Mouse (Mus musculus): ENCODE data around the gene Uba3. TPM values are rescaled to one million over a fixed set of nuclear protein-coding genes. Genes with fewer than 3 reads are reported as not detected.
A peak's percentile ranks its signal among the peaks of the same experiment; 100 is the strongest.

Gene Uba3
- polyA plus RNA-seq, 1 experiment from 2014 or later = 57.8 TPM

DNA sequence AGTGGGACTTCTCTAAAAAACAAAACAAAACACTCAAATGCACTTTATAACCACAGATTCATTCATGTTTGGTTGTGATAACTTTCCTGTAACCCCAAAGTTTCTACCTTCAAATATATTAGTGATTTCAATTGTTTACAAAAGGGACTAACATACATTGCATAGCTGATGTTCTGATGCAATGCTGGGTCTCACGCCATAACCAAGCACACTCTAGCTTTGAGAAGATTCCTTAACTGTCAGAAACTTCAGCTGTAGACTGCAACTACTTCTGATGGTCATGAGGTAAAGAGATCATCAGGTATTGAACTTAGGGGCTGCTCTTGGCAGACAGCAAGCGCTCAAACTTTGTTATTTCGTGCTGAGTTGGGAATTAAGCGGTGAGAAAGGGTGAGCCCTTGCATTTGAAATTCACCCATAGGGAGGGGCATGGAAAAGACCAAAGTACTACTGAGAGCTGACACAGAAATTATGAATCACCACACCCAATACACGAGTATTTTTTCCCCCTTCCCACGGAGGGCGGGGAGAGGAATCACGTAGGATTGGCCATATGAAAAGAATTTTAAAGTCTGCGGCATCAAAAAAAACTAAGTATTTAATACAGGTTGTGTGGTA is 1.1 kb downstream of the Uba3 start:
- 38% methylated on average over 9 of the region's 9 CpGs for WGBS (ENCODE audit: missing documents)
- Histone ChIP-seq H3K4me3 (ENCODE audit: inconsistent target) (peak overlapping the region; percentile 46), H3K36me3 (ENCODE audit: inconsistent target) (0 out of 2 replicates have a peak, but pooled peaks cover 9% of the 10 kb centered on the region), H3K27ac (peak overlapping the region; percentile 33), H3K79me2 (ENCODE audit: inconsistent target) (peaks cover 57% of the 10 kb centered on the region)

DNA sequence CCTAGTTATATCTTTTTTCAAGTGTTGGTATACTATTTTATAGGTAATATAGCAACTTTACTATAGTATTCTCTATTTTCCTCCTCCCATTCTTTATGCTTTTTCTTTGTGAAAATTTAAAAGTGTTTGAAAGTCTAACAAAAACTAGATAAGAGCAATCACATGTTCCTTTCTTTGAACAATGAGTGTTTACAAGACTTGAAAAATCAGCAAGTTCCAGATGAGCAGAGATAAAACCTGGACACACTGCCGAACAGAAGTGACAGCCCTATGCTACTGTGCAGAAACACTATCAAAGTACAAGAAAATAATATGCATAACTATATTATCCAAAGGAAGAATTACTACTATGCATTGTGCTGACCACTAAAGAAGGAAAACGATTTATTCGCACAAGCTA is 3.0 kb downstream of the Uba3 start:
- Histone ChIP-seq H3K27ac (no peak overlapping the region), H3K36me3 (ENCODE audit: inconsistent target) (peaks cover 15% of the 10 kb centered on the region), H3K79me2 (ENCODE audit: inconsistent target) (peaks cover 57% of the 10 kb centered on the region), H3K4me3 (ENCODE audit: inconsistent target) (no peak overlapping the region)
- 96% methylated on average over 3 of the region's 3 CpGs for WGBS (ENCODE audit: missing documents)

DNA sequence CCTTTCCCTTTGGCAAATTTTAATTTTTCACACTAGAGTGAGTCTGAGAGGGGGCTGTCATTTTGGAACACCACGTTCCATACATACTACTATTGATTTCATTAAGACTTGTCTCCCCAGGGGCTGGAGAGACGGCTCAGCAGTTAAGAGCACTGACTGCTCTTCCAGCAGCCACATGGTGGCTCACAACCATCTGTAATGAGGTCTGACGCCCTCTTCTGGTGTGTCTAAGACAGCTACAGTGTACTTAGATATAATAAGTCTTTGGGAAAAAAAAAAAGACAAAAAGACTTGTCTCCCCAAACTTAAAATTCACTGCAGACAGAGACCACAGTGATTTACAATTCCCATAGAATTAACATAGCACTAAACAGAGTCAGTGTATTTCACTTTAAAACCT is 5.0 kb downstream of the Uba3 start:
- H3K4me3 ChIP-seq (ENCODE audit: inconsistent target) = no peak overlapping the region
- peaks cover 57% of the 10 kb centered on the region for H3K79me2 ChIP-seq (ENCODE audit: inconsistent target)
- H3K36me3 ChIP-seq (ENCODE audit: inconsistent target) = peaks cover 35% of the 10 kb centered on the region
- no peak overlapping the region for H3K27ac ChIP-seq
- 83% methylated on average over 3 of the region's 3 CpGs for WGBS (ENCODE audit: missing documents)

DNA sequence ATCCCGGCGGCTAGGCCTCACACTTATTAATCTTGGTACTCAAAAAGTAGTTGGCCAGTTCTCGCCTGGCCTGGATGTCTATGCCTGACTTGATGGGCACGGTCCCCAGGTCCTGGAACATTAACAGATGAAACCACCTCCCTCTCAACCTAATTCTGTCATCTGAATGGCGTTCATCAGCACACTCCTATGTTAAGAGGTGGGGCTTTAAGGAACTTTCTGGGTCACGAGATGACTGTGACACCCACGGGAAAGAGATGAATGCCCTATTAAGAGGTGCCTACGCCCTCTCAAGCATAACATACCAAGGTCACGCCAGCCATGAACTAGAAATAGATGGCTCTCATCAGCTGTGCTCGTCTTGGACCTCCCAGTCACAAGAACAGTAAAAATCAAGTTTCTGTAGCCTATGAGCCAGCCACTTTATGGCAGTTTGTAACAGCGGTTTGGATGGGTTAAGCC is 26.0 kb downstream of the Uba3 start:
- Histone ChIP-seq H3K27ac (peak overlapping the region; percentile 83), H3K36me3 (ENCODE audit: inconsistent target) (no peaks in the 10 kb centered on the region), H3K79me2 (ENCODE audit: inconsistent target) (peaks cover 42% of the 10 kb centered on the region), H3K4me3 (ENCODE audit: inconsistent target) (peak overlapping the region; percentile 46)
- 31% methylated on average over 11 of the region's 11 CpGs for whole genome bisulfite sequencing (ENCODE audit: missing documents)

DNA sequence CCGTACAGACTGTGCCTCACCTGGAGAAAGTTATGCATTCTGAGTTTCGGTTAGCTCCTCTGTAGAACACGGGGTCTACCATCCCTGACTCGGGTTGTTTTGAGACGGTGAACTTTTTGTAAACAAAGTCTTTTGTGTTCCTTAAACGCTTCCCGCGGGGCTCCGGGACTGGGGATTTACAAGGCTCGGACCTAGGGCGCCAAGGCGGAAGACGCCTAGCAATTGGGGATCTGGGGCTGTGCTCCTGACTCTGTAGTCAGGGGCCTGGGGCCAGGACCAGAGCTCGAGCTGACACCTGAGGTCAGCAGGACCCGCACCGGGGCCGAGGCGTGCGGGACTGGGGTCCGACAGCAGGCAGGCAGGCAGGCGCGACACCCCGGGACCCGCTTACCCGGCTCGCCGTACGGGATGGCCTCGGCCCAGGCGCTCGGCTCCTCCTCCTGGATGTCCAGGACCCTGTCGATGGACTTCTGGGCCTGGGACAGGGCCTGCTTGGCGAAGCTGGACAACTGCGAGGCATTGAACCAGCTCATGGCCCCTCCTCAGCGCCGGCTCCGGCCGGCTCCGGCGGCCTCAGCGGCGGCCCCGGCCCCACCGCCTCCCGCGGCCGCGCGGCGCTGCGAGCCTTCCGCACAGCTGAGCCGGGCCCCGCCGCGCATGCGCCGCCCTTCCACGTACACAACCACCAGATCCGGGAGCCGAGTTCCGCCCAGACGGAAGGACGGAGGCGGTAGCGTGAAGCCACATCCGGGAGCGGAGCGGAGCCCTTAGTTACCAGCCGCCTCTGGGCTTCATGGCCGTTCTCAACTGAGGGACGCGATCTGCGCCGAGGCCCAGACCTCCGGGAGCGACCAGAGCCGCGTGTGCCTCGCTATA is 26.7 kb downstream of the Uba3 start, which contains the start of gene Tmf1:
Tmf1 (minus strand) TSS at position 632 of the 876 bp plus-strand sequence.
- Histone ChIP-seq H3K4me3 (ENCODE audit: inconsistent target) (peak within 1 kb of the TSS; percentile 88), H3K27ac (peak within 1 kb of the TSS; percentile 83), H3K79me2 (ENCODE audit: inconsistent target) (peaks cover 49% of the 10 kb centered on the region), H3K36me3 (ENCODE audit: inconsistent target) (peaks cover 1% of the 10 kb centered on the region)
- under 1% methylated on average over 70 of the region's 80 CpGs for WGBS (ENCODE audit: missing documents)

DNA sequence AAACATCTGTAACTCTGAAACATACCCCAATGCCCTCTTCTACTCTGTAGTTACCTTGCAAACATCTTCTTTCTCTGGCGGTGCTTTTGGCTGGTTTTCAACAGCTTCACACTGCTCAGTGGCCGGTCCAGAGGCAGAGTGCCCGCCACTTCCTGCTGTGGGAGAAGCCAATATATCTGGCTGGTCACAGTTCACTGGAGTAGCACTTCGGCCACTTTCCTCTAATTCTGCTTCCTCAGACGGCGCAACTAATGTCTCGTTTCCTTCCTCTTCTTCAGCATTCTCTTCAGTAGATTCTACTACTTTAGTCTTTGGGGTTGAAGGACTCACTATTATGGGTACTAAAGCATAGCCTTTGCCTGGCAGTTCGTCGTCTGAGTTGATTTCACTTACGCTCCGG is 29.7 kb downstream of the Uba3 start:
- H3K27ac ChIP-seq = peak overlapping the region; percentile 14; the same call in 1 of the 2 replicates
- H3K4me3 ChIP-seq (ENCODE audit: inconsistent target) = no peak overlapping the region
- peaks cover 23% of the 10 kb centered on the region for H3K36me3 ChIP-seq (ENCODE audit: inconsistent target)
- 30% methylated on average over 10 of the region's 11 CpGs for WGBS (ENCODE audit: missing documents)
- peaks cover 79% of the 10 kb centered on the region for H3K79me2 ChIP-seq (ENCODE audit: inconsistent target)

DNA sequence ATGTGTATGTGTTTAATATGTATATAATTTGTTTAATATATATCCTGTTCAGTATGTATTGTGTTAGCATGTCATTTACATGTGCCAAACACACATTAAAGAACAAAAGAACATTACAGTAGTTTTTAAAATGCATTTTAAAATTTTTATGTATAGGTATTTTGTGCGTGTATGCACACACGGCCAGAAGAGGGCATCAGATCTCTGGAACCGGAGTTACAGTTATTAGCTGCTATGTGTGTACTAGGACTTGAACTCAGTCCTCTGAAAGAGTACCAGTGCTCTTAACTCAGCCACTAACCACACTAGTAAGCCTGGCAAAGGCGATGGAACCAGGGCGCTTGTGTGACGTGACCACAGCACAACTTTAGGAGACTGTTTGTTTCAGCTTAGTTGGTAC is 55.3 kb downstream of the Uba3 start:
- whole genome bisulfite sequencing (ENCODE audit: missing documents) = 90% methylated on average over 6 of the region's 6 CpGs
- Histone ChIP-seq H3K79me2 (ENCODE audit: inconsistent target) (no peaks in the 10 kb centered on the region), H3K4me3 (ENCODE audit: inconsistent target) (no peak overlapping the region), H3K36me3 (ENCODE audit: inconsistent target) (peaks cover 17% of the 10 kb centered on the region), H3K27ac (peak overlapping the region; percentile 65)

DNA sequence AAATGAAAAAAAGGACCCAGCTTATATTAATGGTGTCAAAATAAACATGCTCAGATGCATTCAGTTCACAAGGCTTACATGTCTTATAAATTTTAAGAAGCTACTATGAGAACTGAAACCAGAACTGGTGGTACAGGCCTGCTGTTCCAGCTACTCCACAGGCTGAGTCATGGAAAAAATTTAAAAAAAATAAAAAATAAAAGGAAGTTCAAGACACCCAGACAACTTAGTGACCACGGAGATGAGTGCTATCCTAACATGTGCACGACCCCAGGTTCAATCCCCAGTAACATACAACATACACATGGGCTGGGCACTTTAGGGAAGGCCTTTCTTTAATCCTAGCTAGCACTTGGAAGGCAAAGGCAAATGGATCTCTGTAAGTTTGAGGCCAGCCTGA is 55.7 kb downstream of the Uba3 start:
- peaks cover 17% of the 10 kb centered on the region for H3K36me3 ChIP-seq (ENCODE audit: inconsistent target)
- WGBS (ENCODE audit: missing documents) = 9% methylated on average over 2 of the region's 2 CpGs
- H3K79me2 ChIP-seq (ENCODE audit: inconsistent target) = no peaks in the 10 kb centered on the region
- H3K4me3 ChIP-seq (ENCODE audit: inconsistent target) = no peak overlapping the region
- peak overlapping the region; percentile 65 for H3K27ac ChIP-seq

DNA sequence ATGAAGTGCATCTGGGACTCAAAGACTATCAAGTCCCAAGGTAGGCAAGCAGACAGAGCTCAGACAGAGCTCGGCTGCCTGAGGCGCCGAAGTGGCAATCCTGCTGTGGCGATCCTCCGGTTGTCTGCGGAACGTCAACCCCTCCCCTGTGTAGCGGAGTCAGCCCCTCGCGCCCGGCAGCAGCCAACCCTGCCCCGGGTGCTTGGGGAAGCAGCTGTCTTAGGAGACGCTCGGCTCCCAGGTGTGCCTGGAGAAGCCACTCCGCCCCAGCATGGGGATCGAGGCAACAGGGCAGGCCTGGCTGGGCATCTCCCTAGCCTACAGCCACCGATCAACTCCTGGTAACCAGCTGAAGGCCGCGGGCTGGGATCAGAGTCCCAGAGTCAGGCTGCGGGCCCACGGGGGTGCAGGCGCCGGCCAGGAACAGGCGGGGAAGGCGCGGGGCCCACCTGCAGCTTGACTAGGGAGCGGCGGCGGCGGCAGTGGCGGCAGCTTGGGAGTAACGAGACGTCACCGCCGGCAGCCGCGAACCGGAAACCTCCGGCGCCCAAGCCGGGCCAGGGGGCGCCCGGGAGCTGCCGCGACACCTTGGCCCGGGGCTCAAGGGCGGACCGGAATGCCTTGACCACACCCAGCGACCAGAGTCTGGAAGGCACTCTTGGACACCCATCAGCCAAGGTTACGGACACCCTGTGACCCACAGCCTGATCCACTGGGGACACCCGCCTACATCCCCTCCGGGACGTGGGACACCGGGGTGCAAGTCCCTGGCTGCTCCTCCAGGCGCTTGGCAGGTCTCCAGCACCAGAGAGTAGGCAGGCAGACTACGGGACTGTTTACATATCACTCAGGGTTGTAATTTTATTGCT is 56.8 kb downstream of the Uba3 start, which contains the start of gene Eogt:
Eogt (minus strand) TSS at position 800 of the 869 bp plus-strand sequence.
- 2% methylated on average over 48 of the region's 56 CpGs for WGBS (ENCODE audit: missing documents)
- H3K27ac ChIP-seq = peak within 1 kb of the TSS; percentile 65
- H3K79me2 ChIP-seq (ENCODE audit: inconsistent target) = no peaks in the 10 kb centered on the region
- H3K36me3 ChIP-seq (ENCODE audit: inconsistent target) = peaks cover 10% of the 10 kb centered on the region
- H3K4me3 ChIP-seq (ENCODE audit: inconsistent target) = peak within 1 kb of the TSS; percentile 40

DNA sequence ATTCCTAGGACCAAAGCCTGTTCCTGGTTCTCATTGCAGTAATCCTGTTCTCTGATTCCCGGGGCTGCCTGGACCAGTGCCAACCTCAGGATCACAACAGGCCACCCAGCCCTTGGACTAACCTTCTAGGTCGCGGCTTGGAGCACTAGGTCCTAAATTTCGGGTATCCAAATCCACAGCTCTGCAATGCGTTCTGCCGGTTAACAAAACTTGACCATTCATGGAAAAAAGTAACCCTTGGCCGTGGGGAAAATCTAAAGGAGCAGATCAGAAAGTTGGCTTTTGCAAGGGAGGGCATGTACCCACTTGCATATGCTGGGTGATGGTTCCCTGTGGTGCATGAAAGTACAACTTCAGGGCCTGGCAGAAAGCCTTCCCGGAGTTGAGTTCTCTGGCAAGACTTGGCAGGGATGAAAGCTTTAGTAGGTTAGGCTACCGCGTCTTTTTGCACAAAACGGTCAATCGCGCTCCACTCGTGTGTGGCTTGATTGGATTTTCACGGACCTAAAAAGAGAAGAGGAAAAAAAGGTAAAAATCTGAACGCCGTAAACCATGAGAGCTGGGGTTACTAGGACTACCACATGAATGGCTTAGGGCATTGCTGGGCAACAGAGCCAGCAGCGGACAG is 57.6 kb downstream of the Uba3 start:
- H3K27ac ChIP-seq = no peak overlapping the region
- WGBS (ENCODE audit: missing documents) = 44% methylated on average over 18 of the region's 18 CpGs

DNA sequence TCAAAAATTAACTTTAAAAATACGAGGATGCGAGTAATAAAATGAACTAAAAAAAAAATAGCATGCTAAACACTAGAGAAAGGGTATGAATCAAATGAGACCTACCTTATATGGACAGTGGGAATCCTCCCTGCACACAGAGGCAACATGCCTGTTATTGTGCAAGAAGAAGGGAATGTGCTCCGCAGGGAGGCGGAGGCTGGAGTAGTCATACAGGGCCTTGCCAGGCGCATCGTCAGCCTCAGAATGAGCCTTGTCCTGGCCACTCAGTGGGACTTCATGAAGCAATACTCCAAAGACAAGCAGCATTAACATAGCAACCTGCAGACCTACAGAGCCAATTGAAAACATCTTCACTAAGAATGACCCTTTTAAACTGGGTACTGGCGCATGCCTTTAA is 60.3 kb downstream of the Uba3 start:
- Histone ChIP-seq H3K36me3 (ENCODE audit: inconsistent target) (peaks cover 28% of the 10 kb centered on the region; the same call in 1 of the 2 replicates), H3K4me3 (ENCODE audit: inconsistent target) (no peak overlapping the region), H3K27ac (no peak overlapping the region), H3K79me2 (ENCODE audit: inconsistent target) (no peaks in the 10 kb centered on the region)
- whole genome bisulfite sequencing (ENCODE audit: missing documents) = 95% methylated on average over 7 of the region's 7 CpGs

More for the DNA sequence above, 57.6 kb downstream of the Uba3 start:
- H3K79me2 ChIP-seq (ENCODE audit: inconsistent target) = no peaks in the 10 kb centered on the region
- peak overlapping the region; percentile 40 for H3K4me3 ChIP-seq (ENCODE audit: inconsistent target)
- H3K36me3 ChIP-seq (ENCODE audit: inconsistent target) = peaks cover 9% of the 10 kb centered on the region; the same call in 1 of the 2 replicates

DNA sequence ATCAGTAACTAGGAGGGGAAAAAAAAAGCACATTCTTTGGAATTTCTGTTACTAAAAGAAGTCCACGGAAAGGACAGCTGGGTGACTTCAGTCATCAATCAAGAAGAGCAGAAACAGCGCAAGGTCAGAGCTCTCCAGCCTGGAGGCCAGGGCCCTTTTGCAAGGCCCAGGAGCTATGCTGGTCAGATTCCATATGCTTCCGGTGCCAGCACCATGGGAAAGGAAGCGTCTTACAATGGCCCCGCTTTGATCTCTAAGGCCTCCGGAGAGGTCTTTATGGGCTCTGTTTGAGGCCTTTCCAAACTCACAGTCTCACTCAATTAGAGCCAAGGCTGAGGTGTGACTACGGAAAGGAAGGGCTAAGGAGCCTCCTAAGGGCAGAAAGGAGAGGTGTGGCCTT is 61.1 kb downstream of the Uba3 start:
- WGBS (ENCODE audit: missing documents) = 89% methylated on average over 7 of the region's 7 CpGs
- Histone ChIP-seq H3K79me2 (ENCODE audit: inconsistent target) (no peaks in the 10 kb centered on the region), H3K36me3 (ENCODE audit: inconsistent target) (peaks cover 36% of the 10 kb centered on the region; the same call in 1 of the 2 replicates), H3K27ac (no peak overlapping the region), H3K4me3 (ENCODE audit: inconsistent target) (no peak overlapping the region)

DNA sequence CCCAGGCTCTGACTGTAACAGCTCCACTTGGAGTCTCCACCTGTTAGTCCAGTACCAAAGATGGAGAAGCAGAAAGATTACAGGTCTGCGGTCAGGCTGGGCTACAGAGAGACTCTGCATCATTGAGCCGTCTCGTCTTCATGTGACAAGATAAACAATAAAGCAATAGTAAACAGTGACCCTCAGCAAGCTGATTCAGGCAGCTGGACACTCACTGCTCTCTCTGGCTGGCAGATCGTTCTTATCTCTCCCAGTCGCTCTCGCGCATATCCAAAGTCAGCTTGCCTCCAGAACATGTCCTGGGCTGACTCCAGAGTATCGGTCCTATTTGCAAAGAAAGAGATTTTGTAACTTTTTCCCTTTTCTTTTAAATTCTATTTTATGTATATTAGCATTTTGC is 62.8 kb downstream of the Uba3 start:
- WGBS (ENCODE audit: missing documents) = 95% methylated on average over 8 of the region's 8 CpGs
- Histone ChIP-seq H3K27ac (no peak overlapping the region), H3K36me3 (ENCODE audit: inconsistent target) (peaks cover 39% of the 10 kb centered on the region; the same call in 1 of the 2 replicates), H3K79me2 (ENCODE audit: inconsistent target) (no peaks in the 10 kb centered on the region), H3K4me3 (ENCODE audit: inconsistent target) (no peak overlapping the region)

DNA sequence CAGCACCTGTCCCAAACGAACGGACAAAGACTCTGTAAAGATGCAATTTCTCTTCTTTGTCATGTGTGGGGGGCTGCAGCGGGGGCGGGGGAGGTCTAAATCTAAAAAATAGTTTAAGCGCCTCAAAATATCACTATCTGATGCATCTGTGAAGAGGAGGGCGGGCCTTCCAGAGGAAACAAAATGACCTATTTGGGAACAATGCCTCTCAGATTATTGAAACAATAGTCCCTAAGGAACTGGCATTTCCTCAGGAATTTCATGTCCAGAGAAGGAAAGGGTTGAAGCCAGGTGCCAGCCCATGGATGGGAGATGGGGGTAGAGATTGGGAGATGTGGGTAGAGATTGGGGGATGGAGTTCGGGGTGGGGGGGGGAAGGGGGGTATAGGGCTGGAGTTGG is 63.6 kb downstream of the Uba3 start:
- no peak overlapping the region for H3K4me3 ChIP-seq (ENCODE audit: inconsistent target)
- peaks cover 39% of the 10 kb centered on the region; the same call in 1 of the 2 replicates for H3K36me3 ChIP-seq (ENCODE audit: inconsistent target)
- H3K79me2 ChIP-seq (ENCODE audit: inconsistent target) = no peaks in the 10 kb centered on the region
- 98% methylated on average over 7 of the region's 7 CpGs for WGBS (ENCODE audit: missing documents)
- H3K27ac ChIP-seq = no peak overlapping the region
